Comparison of ENCODE assay signal across 28 mouse cellular contexts in genomic region chr1:120587960-120588359, GRCm38 (mm10). TPM values are rescaled to one million over a fixed set of nuclear protein-coding genes. Genes with fewer than 3 reads are reported as not detected.
"Had no signal": no experiment of that assay in that cellular context is flagged by ENCODE, and none has a peak within 500 bp of the region (broad histone marks: within the 10 kb centered on the region; RNA-seq: fewer than 3 reads in every experiment).

No protein-coding gene starts in this region.

- H3K36me3 ChIP-seq: heart, embryonic 10.5 days; heart, embryonic 13.5 days; heart, embryonic 15.5 days; hindbrain, embryonic 13.5 days; hindbrain, embryonic 15.5 days; limb, embryonic 12.5 days; liver, embryonic 13.5 days had no signal

- H3K4me3 ChIP-seq: heart, embryonic 10.5 days; heart, embryonic 13.5 days; heart, embryonic 15.5 days; hindbrain, embryonic 13.5 days; hindbrain, embryonic 15.5 days; layer of hippocampus, adult 2 months; left cerebral cortex, adult 2 months; limb, embryonic 12.5 days; liver, embryonic 13.5 days had no signal

- DNase-seq: gastrocnemius, postnatal 14 days; gastrocnemius, postnatal 36 days; heart, adult 18-20 months; heart, postnatal 14 days; heart, postnatal 36 days; kidney, adult 11 months; kidney, adult 8-10 months; kidney, postnatal 10 days; kidney, postnatal 25 days; kidney, postnatal 4 days; liver; liver, embryonic 13.5 days had no signal

- H3K4me2 ChIP-seq: heart, embryonic 13.5 days; heart, embryonic 15.5 days; hindbrain, embryonic 13.5 days; hindbrain, embryonic 15.5 days; limb, embryonic 12.5 days; liver, embryonic 11.5 days; liver, embryonic 13.5 days had no signal

- H3K9ac ChIP-seq: heart, embryonic 13.5 days; heart, embryonic 15.5 days; hindbrain, embryonic 13.5 days; hindbrain, embryonic 15.5 days; limb, embryonic 12.5 days; liver, embryonic 13.5 days had no signal

- ATAC-seq: hindbrain, postnatal 0 days; intestine, embryonic 16.5 days had no signal

- H3K9me3 ChIP-seq: heart, embryonic 10.5 days; heart, embryonic 13.5 days; heart, embryonic 15.5 days; hindbrain, embryonic 13.5 days; hindbrain, embryonic 15.5 days; limb, embryonic 12.5 days; liver, embryonic 13.5 days had no signal

- H3K4me1 ChIP-seq: heart, embryonic 10.5 days; heart, embryonic 13.5 days; heart, embryonic 15.5 days; hindbrain, embryonic 15.5 days; limb, embryonic 12.5 days; liver, embryonic 13.5 days had no signal

- H3K27ac ChIP-seq: heart, embryonic 10.5 days; heart, embryonic 13.5 days; heart, embryonic 15.5 days; hindbrain, embryonic 13.5 days; hindbrain, embryonic 15.5 days; hindbrain, postnatal 0 days; layer of hippocampus, adult 2 months; left cerebral cortex, adult 2 months; limb, embryonic 12.5 days; liver, embryonic 13.5 days had no signal

RNA-seq across cellular contexts. Expression of gene En1, which starts 14.3 kb away (rescaled TPM):
- polyA plus RNA-seq: frontal cortex, adult 2 months; gonadal fat pad, adult 2 months; heart, embryonic 13.5 days; heart, embryonic 15.5 days; heart, postnatal 0 days; intestine, embryonic 14.5 days; intestine, embryonic 16.5 days; kidney, embryonic 14.5 days; liver, embryonic 13.5 days had no signal
